Mouse (Mus musculus): ENCODE measurements around the gene Baz1b.

GRCm38 (mm10) chr5:135230186-135230585, 43.1 kb downstream of the Baz1b start:
- no peak for TF ChIP-seq CTCF (IDR thresholded peaks at IDR 0.05; ENCODE audit: low read depth)
- TF ChIP-seq EP300 (IDR thresholded peaks at IDR 0.05; ENCODE audit: low read depth) = no peak
